In the genomic region with DNA sequence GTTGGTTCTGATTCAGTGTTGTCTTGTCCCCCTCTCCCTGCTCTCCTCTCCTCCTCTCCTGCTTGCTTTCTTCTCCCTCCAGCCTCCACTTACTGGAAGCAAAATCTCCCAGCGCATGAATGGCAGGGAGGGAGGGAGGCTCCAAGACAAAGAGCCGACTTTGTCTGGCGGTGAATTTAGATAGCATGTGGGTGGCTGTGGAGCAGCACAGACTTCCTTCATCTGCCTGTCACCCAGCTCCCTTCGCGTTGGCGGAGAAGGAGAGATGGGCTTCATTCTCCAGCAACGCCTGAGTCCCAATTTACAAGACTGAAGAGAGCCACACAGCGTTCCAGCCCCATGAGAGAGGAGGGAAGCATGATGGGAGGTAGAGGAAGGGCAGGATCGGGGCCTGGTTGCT, we compare ENCODE assay signal across 13 mouse cellular contexts.
A peak's percentile ranks its signal among the peaks of the same experiment; 100 is the strongest.
DNase-seq lines count a peak whose midpoint lies in the region; ATAC-seq and TF ChIP-seq lines count a peak whose summit lies in the region.
"Had no signal": no experiment of that assay in that cellular context is flagged by ENCODE, and none has a peak within 500 bp of the region (broad histone marks: within the 10 kb centered on the region; RNA-seq: fewer than 3 reads in every experiment).

No protein-coding gene starts in this region.

- peak; percentile 53 to 63 for DNase-seq in frontal cortex, postnatal 25 days (ENCODE audit: low spot score in 2 of 2)
- DNase-seq in left cerebral cortex, adult 2 months (ENCODE audit: extremely low spot score in 1 of 2, low spot score in 2 of 2), result peak; percentile 77 to 78
- peak; percentile 81 to 87 for DNase-seq in right cerebral cortex, adult 2 months (ENCODE audit: low spot score in 2 of 2)
- DNase-seq in adrenal gland, postnatal 4 days (ENCODE audit: low spot score in 2 of 2), result no peak
- no peak for DNase-seq in lung, adult 18-20 months
- no peak for DNase-seq in spleen, postnatal 10 days (ENCODE audit: low spot score in 2 of 2)
- DNase-seq: adrenal gland, postnatal 25 days; cerebellum, postnatal 14 days had no signal

- no peak overlapping the region for H3K9ac ChIP-seq in forebrain, embryonic 12.5 days
- H3K9ac ChIP-seq in kidney, embryonic 16.5 days (replicated peaks; ENCODE audit: low read length), result no peak overlapping the region
- H3K9ac ChIP-seq: heart, embryonic 15.5 days had no signal

- WGBS in forebrain, embryonic 12.5 days, result 42% methylated on average over 9 of the region's 9 CpGs
- WGBS in kidney, embryonic 16.5 days, result 61% methylated on average over 8 of the region's 9 CpGs

- no peak overlapping the region for H3K27ac ChIP-seq in forebrain, embryonic 12.5 days
- peak overlapping the region; percentile 90 for H3K27ac ChIP-seq in left cerebral cortex, adult 2 months
- no peak overlapping the region for H3K27ac ChIP-seq in kidney, embryonic 16.5 days (ENCODE audit: low read length)
- H3K27ac ChIP-seq: heart, embryonic 15.5 days; kidney, postnatal 0 days had no signal

- H3K4me3 ChIP-seq in forebrain, embryonic 12.5 days (replicated peaks), result no peak overlapping the region
- H3K4me3 ChIP-seq in left cerebral cortex, adult 2 months, result no peak overlapping the region
- H3K4me3 ChIP-seq in kidney, embryonic 16.5 days (ENCODE audit: low read length), result no peak overlapping the region
- H3K4me3 ChIP-seq: erythroblast, embryonic 14.5 days; heart, embryonic 15.5 days had no signal

- H3K27me3 ChIP-seq in forebrain, embryonic 12.5 days, result no peaks in the 10 kb centered on the region; the same call in 1 of the 2 replicates
- H3K27me3 ChIP-seq in kidney, embryonic 16.5 days (ENCODE audit: insufficient read depth, low read length), result no peaks in the 10 kb centered on the region

- no peaks in the 10 kb centered on the region for H3K9me3 ChIP-seq in forebrain, embryonic 12.5 days
- H3K9me3 ChIP-seq in kidney, embryonic 16.5 days (ENCODE audit: low read length), result no peaks in the 10 kb centered on the region
- H3K9me3 ChIP-seq: heart, embryonic 15.5 days had no signal

- no peak overlapping the region for H3K4me2 ChIP-seq in forebrain, embryonic 12.5 days
- H3K4me2 ChIP-seq in kidney, embryonic 16.5 days (replicated peaks; ENCODE audit: low read depth, low read length), result no peak overlapping the region
- H3K4me2 ChIP-seq: heart, embryonic 15.5 days had no signal

- intact Hi-C loops in left cerebral cortex, adult 2 months (cut with DNase I), result loop anchor here (2.0 to 5.0 kb wide), 3 partner anchors 52 to 132 kb away; no protein-coding TSS in a partner anchor

- TF ChIP-seq CTCF in left cerebral cortex, adult 2 months (IDR thresholded peaks at IDR 0.05), result no peak

- H3K36me3 ChIP-seq in forebrain, embryonic 12.5 days (replicated peaks), result no peaks in the 10 kb centered on the region
- H3K36me3 ChIP-seq in kidney, embryonic 16.5 days (ENCODE audit: insufficient read depth, low read length), result no peaks in the 10 kb centered on the region
- H3K36me3 ChIP-seq: heart, embryonic 15.5 days had no signal

- ATAC-seq in forebrain, embryonic 12.5 days (ENCODE audit: low FRiP score), result peak; percentile 13; the same call in 1 of the 2 replicates
- no peak for ATAC-seq in kidney, embryonic 16.5 days (ENCODE audit: low FRiP score, low TSS enrichment)

- peaks cover 8% of the 10 kb centered on the region for H3K4me1 ChIP-seq in forebrain, embryonic 12.5 days
- H3K4me1 ChIP-seq in kidney, embryonic 16.5 days (ENCODE audit: insufficient read depth, low read length), result peaks cover 16% of the 10 kb centered on the region

Comparison
In these comparisons a context has a peak if more than half of its experiments do, and no peak if none do; other contexts are left out.
1. DNase-seq: peak in frontal cortex, postnatal 25 days (2 of 2), left cerebral cortex, adult 2 months (2 of 2) and right cerebral cortex, adult 2 months (2 of 2); none in adrenal gland, postnatal 4 days (0 of 2), lung, adult 18-20 months (0 of 2) and spleen, postnatal 10 days (0 of 2).